Mouse (Mus musculus) left cerebral cortex, adult 2 months (tissue): ENCODE results near the gene Rexo2. TPM values are rescaled to one million over a fixed set of nuclear protein-coding genes. Genes with fewer than 3 reads are reported as not detected.
"Not testable (repeated sequence)": the region's sequence is repeated elsewhere in the genome, so short reads cannot be mapped to it uniquely, and the experiment has no call there.

Experiments
- DNase-seq, 2 experiments: peaks; one replicate each; pipeline ENCODE4 v3.0.0; 2021 to 2022; ENCODE audit warnings: low spot score in 2 of 2, mixed read lengths in 1 of 2; ENCODE audit errors: extremely low spot score in 1 of 2
- H3K27ac ChIP-seq: fragments of 200-600 bp; 2 replicates; pipeline ENCODE4 v1.8.1; 2022
- H3K4me3 ChIP-seq: fragments of 200-600 bp; 2 replicates; pipeline ENCODE4 v1.8.1; 2022
- CTCF ChIP-seq: fragments of 200-600 bp; IDR thresholded peaks from 2 replicates; pipeline ENCODE4 v1.8.1; 2022; ENCODE audit warnings: antibody characterized with exemption, mild to moderate bottlenecking, moderate library complexity
- intact Hi-C: fragments of 180-260 bp; cut with DNase I; formaldehyde crosslinking; loops from one replicate; pipeline ENCODE4 v1.15.1; 2025
- long read RNA-seq, 2 experiments: library from polyadenylated mRNA; stranded (forward); transcript quantifications; one replicate each; pipeline ENCODE4 v2.0.0; 2021; ENCODE audit warnings: borderline mapping rate in 2 of 2
- total RNA-seq, 2 experiments: library from RNA; stranded (reverse); gene quantifications; 2 replicates each; pipeline ENCODE4 v1.2.3; 2021

The Rexo2 gene
- total RNA-seq = 10 to 100 TPM; 95.4 to 99.5 TPM
- long read RNA-seq, experiment 1, transcript Rexo2-201 (7 exons, 1,077 nt) = major isoform, 39 of 108 reads
- long read RNA-seq, experiment 1, transcript Rexo2-205 (3 exons, 553 nt) = minor isoform, 38 of 108 reads
- long read RNA-seq, experiment 1, transcript Rexo2-202 (4 exons, 1,780 nt) = minor isoform, 9 of 108 reads
- long read RNA-seq, experiment 1, partial matches to known transcripts = 4 of 108 reads
- long read RNA-seq, experiment 1, other reads (novel, unspliced or antisense) = 16 of 108 reads
- long read RNA-seq, experiment 2, transcript Rexo2-201 (7 exons, 1,077 nt) = major isoform, 30 of 64 reads
- long read RNA-seq, experiment 2, transcript Rexo2-205 (3 exons, 553 nt) = minor isoform, 14 of 64 reads
- long read RNA-seq, experiment 2, partial matches to known transcripts = 3 of 64 reads
- long read RNA-seq, experiment 2, other reads (novel, unspliced or antisense) = 14 of 64 reads

DNA sequence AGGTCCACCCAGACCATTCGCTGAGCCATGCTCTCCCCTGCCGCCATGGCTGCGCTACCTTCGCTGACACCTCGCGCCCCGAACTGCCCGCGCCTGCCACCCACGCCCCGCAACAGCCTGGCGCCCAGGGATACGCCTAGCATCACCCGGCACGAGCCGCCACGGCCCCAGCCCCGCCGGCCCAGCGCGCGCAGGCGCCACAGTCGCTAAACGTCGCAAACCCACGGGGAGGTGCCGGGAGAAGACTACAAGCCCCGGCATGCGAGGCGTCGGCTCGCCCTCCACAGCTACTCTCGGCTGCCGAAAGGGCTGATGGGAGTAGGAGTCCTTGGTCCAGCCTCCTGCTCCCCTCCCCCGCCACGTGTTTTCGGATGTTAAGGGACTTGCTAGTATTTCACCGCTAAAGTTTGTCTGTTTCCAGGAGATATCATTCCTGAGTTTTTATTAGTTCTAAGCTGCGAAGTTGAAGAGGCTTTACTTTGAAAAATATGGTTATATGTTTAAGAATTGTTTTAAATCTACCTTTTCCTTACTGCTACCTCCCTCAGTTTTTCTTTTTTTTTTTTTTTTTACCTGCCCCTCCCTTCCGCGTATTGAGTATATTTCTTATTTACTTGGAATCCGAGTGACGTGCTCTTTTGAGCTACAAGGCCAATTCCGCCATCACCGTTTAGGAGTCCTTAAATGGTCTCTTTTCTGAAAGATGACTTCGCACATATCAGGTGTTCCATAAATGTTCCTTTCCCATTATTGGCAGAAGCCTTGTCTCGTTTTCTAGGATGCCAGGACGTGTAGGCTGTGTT, at the start of gene Rexo2:
Gene Rexo2, minus strand, starts transcription at position 213 of the 803 bp plus-strand sequence.
- TF ChIP-seq CTCF = no peak
- peak within 1 kb of the TSS; percentile 83 for H3K27ac ChIP-seq
- H3K4me3 ChIP-seq = peak within 1 kb of the TSS; percentile 84
- intact Hi-C loops = loop anchor here (1.0 kb wide), 1 partner anchor 15 kb away; the partner anchor contains the start of genes Gm5617 and Rbm7
- DNase-seq = peak; percentile 95

DNA sequence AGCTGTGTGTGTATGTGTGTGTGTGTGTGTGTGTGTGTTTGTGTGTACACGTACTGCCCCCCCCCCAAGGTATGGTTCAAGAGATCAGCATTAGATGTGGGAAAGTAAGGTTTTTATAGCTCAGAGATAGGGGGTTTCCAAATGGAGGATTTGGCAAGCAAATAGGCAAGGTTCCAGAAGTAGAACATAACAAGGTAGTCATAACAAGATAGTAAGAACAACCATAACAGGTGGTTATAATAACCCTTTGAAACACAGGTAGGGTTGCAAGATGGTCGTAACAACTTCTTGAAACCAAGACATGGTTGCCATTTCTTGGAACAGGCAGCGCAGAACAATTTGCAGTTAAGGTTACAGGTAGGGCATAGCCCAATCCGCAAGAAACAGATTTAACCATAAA, 46.1 kb upstream of the Rexo2 start:
- no peak for TF ChIP-seq CTCF
- DNase-seq = no peak
- intact Hi-C loops = no loop called here
- H3K27ac ChIP-seq = no peak overlapping the region
- H3K4me3 ChIP-seq = no peak overlapping the region

DNA sequence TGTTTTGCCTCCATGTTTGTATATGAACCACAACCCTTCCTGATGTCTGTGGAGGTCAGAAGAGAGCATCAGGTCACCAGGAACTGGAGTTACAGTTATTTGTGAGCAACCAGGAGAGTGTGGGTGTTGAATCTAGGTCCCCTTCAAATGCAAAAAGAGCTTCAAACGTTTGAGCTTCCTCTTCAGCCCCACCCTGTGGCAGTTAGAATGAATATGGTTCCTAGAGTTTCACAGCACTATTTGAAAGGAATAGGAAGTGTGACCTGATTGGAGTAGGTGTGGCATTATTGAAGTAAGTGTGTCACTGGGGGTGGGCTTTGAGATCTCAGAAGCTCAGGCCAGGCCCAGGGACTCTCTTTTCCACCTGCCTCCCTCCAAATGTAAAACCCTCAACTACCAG, 45.1 kb upstream of the Rexo2 start:
- Histone ChIP-seq H3K27ac (no peak overlapping the region), H3K4me3 (no peak overlapping the region)
- TF ChIP-seq CTCF = no peak; the same call in 1 of the 2 replicates
- DNase-seq = no peak
- intact Hi-C loops = no loop called here

DNA sequence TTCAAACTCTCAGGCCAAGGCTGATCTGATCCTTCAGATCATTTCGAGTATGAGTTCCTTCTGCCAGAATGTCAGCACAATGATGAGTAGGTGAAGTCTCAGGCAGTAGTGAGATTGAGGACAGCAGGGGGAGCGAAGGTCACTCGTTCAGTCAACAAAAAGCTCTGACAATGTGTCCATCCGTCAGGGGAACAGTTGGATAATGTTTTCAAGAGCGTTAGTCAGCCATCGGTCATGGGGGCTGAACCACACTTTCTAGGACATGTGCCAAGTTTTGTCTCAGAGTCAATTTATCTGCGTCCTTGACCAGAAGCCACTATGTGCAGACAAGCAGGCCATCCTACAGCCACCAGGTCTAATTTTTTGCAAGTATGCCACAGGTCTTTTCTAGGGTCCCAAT, 40.0 kb upstream of the Rexo2 start:
- H3K4me3 ChIP-seq, intact Hi-C loops, H3K27ac ChIP-seq, DNase-seq: not testable (repeated sequence)

DNA sequence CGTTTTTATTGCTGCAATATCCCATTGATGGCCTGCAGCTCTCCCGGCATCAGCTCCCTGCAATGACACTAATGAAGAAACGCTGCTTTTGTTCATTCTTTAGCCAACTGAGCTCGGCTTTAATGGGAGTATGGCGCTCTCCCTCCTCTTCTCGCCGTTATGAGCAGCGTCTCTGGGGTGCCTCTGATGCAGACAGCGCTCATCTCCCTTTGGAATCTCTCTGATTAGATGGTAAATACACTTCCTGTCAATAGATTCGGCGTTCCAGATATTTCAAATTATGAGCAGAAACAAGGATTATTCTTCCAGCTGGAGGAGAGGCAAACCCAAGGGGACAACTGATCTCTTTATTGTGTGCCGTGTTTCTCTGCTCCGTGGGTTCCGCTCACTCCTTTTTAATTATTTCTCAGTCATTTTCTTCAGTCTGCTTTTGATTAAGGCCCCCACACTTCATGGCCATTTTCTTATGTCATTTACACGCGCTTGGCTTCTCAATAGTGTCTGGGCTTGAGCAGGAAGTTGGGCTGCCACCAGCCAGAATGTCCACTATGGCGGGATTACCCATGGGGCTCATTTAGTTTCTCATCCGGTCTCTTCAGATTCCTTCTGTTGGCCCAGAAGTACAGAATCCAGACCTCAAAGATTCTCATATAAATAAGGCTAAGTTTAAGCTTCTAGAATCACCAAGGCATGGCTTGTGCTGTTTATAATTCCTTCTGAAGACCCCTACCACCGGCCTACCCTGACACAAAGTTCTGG, 37.1 kb upstream of the Rexo2 start:
- DNase-seq = no peak
- Histone ChIP-seq H3K27ac (no peak overlapping the region), H3K4me3 (peak overlapping the region; percentile 24; the same call in 1 of the 2 replicates)
- no peak for TF ChIP-seq CTCF
- intact Hi-C loops = no loop called here

DNA sequence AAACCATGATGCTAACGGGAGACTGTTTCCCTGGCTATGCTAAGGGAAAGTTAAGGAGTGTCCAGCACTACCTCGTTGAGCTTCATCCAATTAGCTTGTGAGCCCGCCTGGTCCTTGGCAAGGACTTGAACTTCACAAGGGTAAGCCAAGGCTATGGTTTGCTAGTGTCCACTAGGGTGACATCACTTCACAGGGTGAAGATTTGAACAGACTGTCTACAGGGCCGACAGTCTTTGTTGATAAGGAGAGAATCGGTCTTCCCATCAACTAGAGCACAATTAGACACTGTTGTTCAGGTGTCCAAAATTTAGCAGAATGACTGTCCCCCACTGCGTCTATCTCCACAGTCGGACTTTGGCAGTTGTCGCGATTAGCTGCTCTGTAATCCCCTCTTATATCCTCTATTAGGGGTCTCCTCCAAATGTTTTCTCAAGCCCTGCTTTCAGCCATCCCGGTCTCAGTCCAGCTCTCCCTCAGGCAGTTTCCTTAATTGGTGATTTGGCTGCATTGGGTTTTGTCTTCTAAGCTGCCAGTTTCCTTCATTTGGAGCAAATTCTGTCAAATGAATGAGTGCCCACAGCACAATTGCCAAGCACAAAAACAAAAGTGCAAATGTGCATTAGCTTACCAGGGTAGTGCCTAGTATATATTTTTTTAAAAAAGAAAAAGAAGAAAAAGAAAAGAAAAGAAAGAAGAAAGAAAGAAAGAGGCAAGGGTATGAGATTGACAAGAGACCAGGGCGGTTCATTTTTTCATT, 36.4 kb upstream of the Rexo2 start:
- TF ChIP-seq CTCF = no peak

DNA sequence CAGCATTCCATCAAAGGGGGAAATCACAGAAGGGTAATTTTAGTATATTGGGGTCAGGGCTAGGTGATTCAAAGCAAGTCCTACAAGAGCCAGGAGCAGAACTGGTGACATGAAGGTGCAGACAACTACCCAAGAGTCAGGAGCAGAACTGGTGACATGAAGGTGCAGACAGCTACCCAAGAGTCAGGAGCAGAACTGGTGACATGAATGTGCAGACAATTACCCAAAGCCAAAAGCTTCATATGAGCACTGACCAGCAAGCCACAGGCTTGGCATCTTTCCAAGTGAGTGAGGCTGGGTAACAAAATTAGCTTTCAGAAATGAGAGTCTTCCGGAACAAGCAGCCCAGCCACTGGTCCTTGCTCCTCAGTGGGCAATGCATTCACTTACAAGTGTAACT, 34.9 kb upstream of the Rexo2 start:
- Histone ChIP-seq H3K4me3 (no peak overlapping the region), H3K27ac (no peak overlapping the region)
- intact Hi-C loops = no loop called here
- TF ChIP-seq CTCF = no peak
- no peak for DNase-seq

More for the DNA sequence above, 36.4 kb upstream of the Rexo2 start:
- DNase-seq = no peak
- Histone ChIP-seq H3K27ac (no peak overlapping the region), H3K4me3 (peak overlapping the region; percentile 24; the same call in 1 of the 2 replicates)
- intact Hi-C loops = no loop called here

DNA sequence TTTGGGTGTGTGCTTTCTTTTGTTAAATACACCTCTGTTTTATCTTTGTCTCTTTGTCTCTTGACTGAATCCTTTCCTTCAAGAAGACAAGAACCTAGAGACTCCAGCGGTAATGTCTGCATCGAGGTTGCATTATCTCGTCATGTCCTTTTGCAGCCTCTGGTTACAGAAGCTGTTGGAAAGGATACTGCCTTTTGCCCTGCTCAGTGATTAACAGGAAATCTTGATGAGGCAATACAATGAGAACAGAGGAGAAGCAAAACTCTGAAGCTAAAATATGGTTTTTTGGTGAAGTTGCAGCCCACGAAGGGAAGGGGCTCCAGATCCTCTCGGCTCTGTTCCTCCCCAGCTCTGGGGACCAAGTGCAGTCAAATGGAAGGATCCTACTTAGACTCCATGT, 29.7 kb upstream of the Rexo2 start:
- Histone ChIP-seq H3K27ac (no peak overlapping the region), H3K4me3 (no peak overlapping the region)
- intact Hi-C loops = no loop called here
- no peak for TF ChIP-seq CTCF
- DNase-seq = no peak

DNA sequence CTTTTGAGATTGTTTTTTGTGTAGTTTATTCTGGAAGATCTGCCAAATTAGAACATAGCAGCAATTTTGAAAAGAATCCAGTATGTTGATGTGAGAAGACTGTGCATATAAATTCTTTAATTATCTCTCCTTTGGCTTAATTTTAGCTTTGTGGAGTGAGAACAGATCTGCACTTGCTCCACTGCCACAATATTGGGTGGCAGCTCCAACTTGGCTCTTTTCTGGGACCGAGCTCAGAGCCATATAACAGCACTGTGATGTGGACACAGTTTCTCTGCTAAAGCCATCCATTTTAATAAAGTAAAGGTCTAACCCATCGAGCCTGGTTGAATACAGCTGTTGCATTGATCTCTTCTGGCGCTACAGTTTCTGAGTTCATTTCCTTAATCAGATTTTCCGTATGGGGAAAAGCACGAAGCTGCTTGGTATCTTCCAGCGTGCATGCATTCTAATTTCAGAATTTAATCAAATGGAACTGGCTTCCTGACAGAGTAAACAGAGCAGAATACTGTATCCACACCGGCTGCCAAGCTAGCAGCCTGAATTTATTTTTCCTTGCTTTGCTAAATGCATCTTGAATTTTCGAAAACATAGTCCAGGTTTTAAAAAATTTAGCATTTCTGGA, 24.4 kb upstream of the Rexo2 start:
- TF ChIP-seq CTCF = no peak
- intact Hi-C loops = no loop called here
- H3K27ac ChIP-seq = peak overlapping the region; percentile 37; the same call in 1 of the 2 replicates
- DNase-seq = no peak
- H3K4me3 ChIP-seq = no peak overlapping the region

DNA sequence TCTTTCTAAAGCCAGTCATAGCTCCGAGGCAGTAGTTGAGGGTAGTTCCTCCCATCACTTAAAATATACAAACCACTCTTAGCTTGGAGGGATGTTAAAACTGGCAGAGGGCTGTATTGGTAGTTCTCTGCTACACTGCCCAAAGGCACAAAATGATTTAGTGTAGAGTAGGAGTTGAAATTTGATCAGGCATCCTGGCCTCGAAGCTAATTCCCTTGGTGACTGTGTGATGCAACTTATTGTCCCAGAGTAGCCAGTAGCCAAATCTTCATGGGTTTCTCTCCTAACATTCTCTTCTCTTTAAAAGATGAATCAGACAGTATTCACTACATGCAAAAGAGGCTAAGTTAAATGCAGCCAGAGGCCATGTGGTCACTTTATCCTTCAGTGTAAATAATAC, 22.6 kb upstream of the Rexo2 start:
- intact Hi-C loops = no loop called here
- H3K27ac ChIP-seq = no peak overlapping the region
- no peak for DNase-seq
- no peak overlapping the region for H3K4me3 ChIP-seq
- TF ChIP-seq CTCF = no peak
